Mouse (Mus musculus) liver, embryonic 12.5 days (tissue): Measurements from ENCODE around the gene Efhd1. TPM values are rescaled to one million over a fixed set of nuclear protein-coding genes. Genes with fewer than 3 reads are reported as not detected.

Experiments used
- ATAC-seq: fragments of 200-750 bp; cut with Nextera tagmentation; 2 replicates; pipeline ENCODE4 v1.8.0; 2017; ENCODE audit warnings: moderate number of reproducible peaks, mild to moderate bottlenecking, moderate library complexity
- H3K27ac ChIP-seq: fragments of 300-500 bp; sonication (generic); 2 replicates; pipeline ENCODE4 v1.5.1; 2016; ENCODE audit warnings: mild to moderate bottlenecking
- H3K27me3 ChIP-seq: fragments of 300-500 bp; sonication (generic); replicated peaks from 2 replicates; pipeline ENCODE4 v1.6.1; 2016; ENCODE audit warnings: mild to moderate bottlenecking, moderate library complexity
- H3K36me3 ChIP-seq: fragments of 300-500 bp; sonication (generic); 2 replicates; pipeline ENCODE4 v1.6.1; 2016; ENCODE audit warnings: mild to moderate bottlenecking, moderate library complexity
- H3K4me1 ChIP-seq: fragments of 300-500 bp; sonication (generic); 2 replicates; pipeline ENCODE4 v1.6.1; 2016
- H3K4me2 ChIP-seq: fragments of 300-500 bp; sonication (generic); 2 replicates; pipeline ENCODE4 v1.6.1; 2016; ENCODE audit warnings: mild to moderate bottlenecking, moderate library complexity
- H3K4me3 ChIP-seq: fragments of 300-500 bp; sonication (generic); 2 replicates; pipeline ENCODE4 v1.5.1; 2016; ENCODE audit warnings: mild to moderate bottlenecking, moderate library complexity
- H3K9ac ChIP-seq: fragments of 300-500 bp; sonication (generic); 2 replicates; pipeline ENCODE4 v1.6.1; 2016; ENCODE audit warnings: mild to moderate bottlenecking, moderate library complexity
- H3K9me3 ChIP-seq: fragments of 300-500 bp; sonication (generic); replicated peaks from 2 replicates; pipeline ENCODE4 v1.6.1; 2016; ENCODE audit warnings: mild to moderate bottlenecking, moderate library complexity
- WGBS: fragments of 180-500 bp; shearing (Covaris S2); methylation state at CpG from one replicate; pipeline ENCODE4 v1.1.7; 2016; ENCODE audit not compliant: insufficient replicate concordance; 5-methylcytosine and 5-hydroxymethylcytosine counted together
- polyA plus RNA-seq: library from polyadenylated mRNA; unstranded; fragments of >200 nt; fragmentation: Nextera tagmentation; extraction: Ambion mirVana; gene quantifications from 2 replicates; pipeline ENCODE4 v1.2.1, GENCODE M21; 2016

Gene Efhd1
- polyA plus RNA-seq, 1 experiment from 2014 or later, result not detected

- WGBS, result 60% methylated on average over 8 of the region's 8 CpGs
- no peak for ATAC-seq
- H3K4me3 ChIP-seq, result no peak overlapping the region
These were observed 27.3 kb downstream of the Efhd1 start for GRCm38 (mm10) chr1:87291416-87291815.

GRCm38 (mm10) chr1:87292420-87293190 lies 28.4 kb downstream of the Efhd1 start:
- no peak overlapping the region for H3K4me3 ChIP-seq
- no peak overlapping the region for H3K9ac ChIP-seq
- H3K27ac ChIP-seq, result no peak overlapping the region
- H3K27me3 ChIP-seq, result peaks cover 16% of the 10 kb centered on the region
- no peaks in the 10 kb centered on the region for H3K36me3 ChIP-seq
- no peaks in the 10 kb centered on the region for H3K9me3 ChIP-seq
- H3K4me2 ChIP-seq, result no peak overlapping the region
- no peaks in the 10 kb centered on the region for H3K4me1 ChIP-seq
- 58% methylated on average over 15 of the region's 15 CpGs for WGBS
- ATAC-seq, result no peak

More at GRCm38 (mm10) chr1:87291416-87291815, 27.3 kb downstream of the Efhd1 start:
- H3K27me3 ChIP-seq, result peaks cover 12% of the 10 kb centered on the region
- no peaks in the 10 kb centered on the region for H3K4me1 ChIP-seq
- H3K27ac ChIP-seq, result no peak overlapping the region
- H3K9me3 ChIP-seq, result no peaks in the 10 kb centered on the region
- H3K9ac ChIP-seq, result no peak overlapping the region
- H3K4me2 ChIP-seq, result no peak overlapping the region
- no peaks in the 10 kb centered on the region for H3K36me3 ChIP-seq

- no peak overlapping the region for H3K9ac ChIP-seq
- H3K4me1 ChIP-seq, result no peaks in the 10 kb centered on the region
- H3K4me3 ChIP-seq, result no peak overlapping the region
- peaks cover 16% of the 10 kb centered on the region for H3K27me3 ChIP-seq
- ATAC-seq, result no peak
- H3K4me2 ChIP-seq, result no peak overlapping the region
- H3K9me3 ChIP-seq, result no peaks in the 10 kb centered on the region
- no peaks in the 10 kb centered on the region for H3K36me3 ChIP-seq
- WGBS, result 54% methylated on average over 4 of the region's 4 CpGs
- 0 out of 2 replicates have a peak overlapping the region, but pooled peaks have one; percentile 36 for H3K27ac ChIP-seq
These were observed 30.0 kb downstream of the Efhd1 start for GRCm38 (mm10) chr1:87294063-87294710.

GRCm38 (mm10) chr1:87294951-87295350 lies 30.8 kb downstream of the Efhd1 start:
- no peaks in the 10 kb centered on the region for H3K36me3 ChIP-seq
- no peaks in the 10 kb centered on the region for H3K4me1 ChIP-seq
- no peak for ATAC-seq
- H3K4me2 ChIP-seq, result no peak overlapping the region
- no peak overlapping the region for H3K9ac ChIP-seq
- H3K27me3 ChIP-seq, result peaks cover 16% of the 10 kb centered on the region
- H3K27ac ChIP-seq, result no peak overlapping the region
- no peaks in the 10 kb centered on the region for H3K9me3 ChIP-seq
- H3K4me3 ChIP-seq, result no peak overlapping the region
- 52% methylated on average over 4 of the region's 4 CpGs for WGBS

GRCm38 (mm10) chr1:87297346-87297925 lies 33.3 kb downstream of the Efhd1 start:
- Histone ChIP-seq H3K4me1 (no peaks in the 10 kb centered on the region), H3K9me3 (no peaks in the 10 kb centered on the region), H3K27ac (no peak overlapping the region), H3K36me3 (no peaks in the 10 kb centered on the region), H3K4me3 (no peak overlapping the region), H3K27me3 (peaks cover 10% of the 10 kb centered on the region; the same call in 1 of the 2 replicates), H3K4me2 (no peak overlapping the region), H3K9ac (no peak overlapping the region)
- 63% methylated on average over 10 of the region's 10 CpGs for WGBS
- no peak for ATAC-seq

- no peak overlapping the region for H3K4me3 ChIP-seq
- no peaks in the 10 kb centered on the region for H3K36me3 ChIP-seq
- no peaks in the 10 kb centered on the region for H3K4me1 ChIP-seq
- ATAC-seq, result no peak
- H3K4me2 ChIP-seq, result no peak overlapping the region
- H3K27me3 ChIP-seq, result 0 out of 2 replicates have a peak, but pooled peaks cover 9% of the 10 kb centered on the region
- H3K27ac ChIP-seq, result no peak overlapping the region
- WGBS, result 58% methylated on average over 14 of the region's 14 CpGs
- no peak overlapping the region for H3K9ac ChIP-seq
- H3K9me3 ChIP-seq, result no peaks in the 10 kb centered on the region
These were observed 36.5 kb downstream of the Efhd1 start for GRCm38 (mm10) chr1:87300360-87301286.

GRCm38 (mm10) chr1:87301971-87302370 lies 37.8 kb downstream of the Efhd1 start:
- no peak overlapping the region for H3K4me2 ChIP-seq
- no peak overlapping the region for H3K27ac ChIP-seq
- no peaks in the 10 kb centered on the region for H3K9me3 ChIP-seq
- H3K27me3 ChIP-seq, result 0 out of 2 replicates have a peak, but pooled peaks cover 9% of the 10 kb centered on the region
- no peaks in the 10 kb centered on the region for H3K36me3 ChIP-seq
- WGBS, result 67% methylated on average over 2 of the region's 2 CpGs
- H3K4me1 ChIP-seq, result no peaks in the 10 kb centered on the region
- no peak overlapping the region for H3K4me3 ChIP-seq
- no peak overlapping the region for H3K9ac ChIP-seq
- ATAC-seq, result no peak

GRCm38 (mm10) chr1:87308952-87309351 lies 44.8 kb downstream of the Efhd1 start:
- WGBS, result 76% methylated on average over 3 of the region's 3 CpGs
- no peaks in the 10 kb centered on the region for H3K27me3 ChIP-seq
- no peaks in the 10 kb centered on the region for H3K36me3 ChIP-seq
- H3K4me2 ChIP-seq, result no peak overlapping the region
- H3K9me3 ChIP-seq, result no peaks in the 10 kb centered on the region
- ATAC-seq, result no peak
- no peak overlapping the region for H3K9ac ChIP-seq
- H3K4me1 ChIP-seq, result no peaks in the 10 kb centered on the region
- no peak overlapping the region for H3K27ac ChIP-seq
- no peak overlapping the region for H3K4me3 ChIP-seq

- no peaks in the 10 kb centered on the region for H3K36me3 ChIP-seq
- H3K9me3 ChIP-seq, result no peaks in the 10 kb centered on the region
- WGBS, result 72% methylated on average over 16 of the region's 16 CpGs
- H3K4me3 ChIP-seq, result no peak overlapping the region
- no peak overlapping the region for H3K4me2 ChIP-seq
- no peak overlapping the region for H3K27ac ChIP-seq
- H3K9ac ChIP-seq, result no peak overlapping the region
- H3K4me1 ChIP-seq, result no peaks in the 10 kb centered on the region
- no peaks in the 10 kb centered on the region for H3K27me3 ChIP-seq
- no peak for ATAC-seq
These were observed 45.5 kb downstream of the Efhd1 start for GRCm38 (mm10) chr1:87309621-87310020.

GRCm38 (mm10) chr1:87312681-87313080 lies 48.5 kb downstream of the Efhd1 start:
- H3K36me3 ChIP-seq, result no peaks in the 10 kb centered on the region
- no peaks in the 10 kb centered on the region for H3K9me3 ChIP-seq
- H3K4me2 ChIP-seq, result no peak overlapping the region
- no peak for ATAC-seq
- no peak overlapping the region for H3K4me3 ChIP-seq
- no peak overlapping the region for H3K9ac ChIP-seq
- H3K27me3 ChIP-seq, result no peaks in the 10 kb centered on the region
- no peak overlapping the region for H3K27ac ChIP-seq
- 71% methylated on average over 2 of the region's 2 CpGs for whole genome bisulfite sequencing
- no peaks in the 10 kb centered on the region for H3K4me1 ChIP-seq

- H3K9ac ChIP-seq, result no peak overlapping the region
These were observed 49.0 kb downstream of the Efhd1 start for GRCm38 (mm10) chr1:87313116-87313515.

More at GRCm38 (mm10) chr1:87313116-87313515, 49.0 kb downstream of the Efhd1 start:
- H3K36me3 ChIP-seq, result no peaks in the 10 kb centered on the region
- no peak overlapping the region for H3K4me3 ChIP-seq
- H3K4me2 ChIP-seq, result no peak overlapping the region
- ATAC-seq, result no peak
- no peaks in the 10 kb centered on the region for H3K9me3 ChIP-seq
- H3K27ac ChIP-seq, result no peak overlapping the region
- 72% methylated on average over 2 of the region's 2 CpGs for WGBS
- no peaks in the 10 kb centered on the region for H3K4me1 ChIP-seq
- H3K27me3 ChIP-seq, result no peaks in the 10 kb centered on the region
